ENCODE assay signal across 28 mouse cellular contexts in genomic region chr9:70636748-70637147, GRCm38 (mm10). TPM values are rescaled to one million over a fixed set of nuclear protein-coding genes. Genes with fewer than 3 reads are reported as not detected.
"Had no signal": no experiment of that assay in that cellular context is flagged by ENCODE, and none has a peak within 500 bp of the region (broad histone marks: within the 10 kb centered on the region; RNA-seq: fewer than 3 reads in every experiment).

No protein-coding gene starts in this region.

- H3K4me3 ChIP-seq: embryonic facial prominence, embryonic 10.5 days; embryonic facial prominence, embryonic 12.5 days; embryonic facial prominence, embryonic 13.5 days; embryonic facial prominence, embryonic 15.5 days; erythroblast, embryonic 14.5 days; forebrain, embryonic 10.5 days; forebrain, embryonic 12.5 days; forebrain, embryonic 13.5 days; forebrain, embryonic 15.5 days; gastrocnemius, adult 2 months; heart, adult 2 months; heart, embryonic 10.5 days had no signal

- H3K36me3 ChIP-seq: embryonic facial prominence, embryonic 10.5 days; embryonic facial prominence, embryonic 12.5 days; embryonic facial prominence, embryonic 13.5 days; forebrain, embryonic 10.5 days; forebrain, embryonic 12.5 days; heart, embryonic 10.5 days had no signal

- H3K9ac ChIP-seq: embryonic facial prominence, embryonic 12.5 days; embryonic facial prominence, embryonic 13.5 days; embryonic facial prominence, embryonic 15.5 days; forebrain, embryonic 12.5 days; forebrain, embryonic 13.5 days; forebrain, embryonic 15.5 days; forebrain, postnatal 0 days had no signal

- H3K4me1 ChIP-seq: embryonic facial prominence, embryonic 10.5 days; embryonic facial prominence, embryonic 12.5 days; forebrain, embryonic 10.5 days; forebrain, embryonic 12.5 days; forebrain, embryonic 13.5 days; forebrain, embryonic 15.5 days; heart, embryonic 10.5 days had no signal

- H3K27ac ChIP-seq: embryonic facial prominence, embryonic 10.5 days; embryonic facial prominence, embryonic 12.5 days; embryonic facial prominence, embryonic 13.5 days; embryonic facial prominence, embryonic 15.5 days; forebrain, embryonic 10.5 days; forebrain, embryonic 12.5 days; forebrain, embryonic 13.5 days; forebrain, embryonic 15.5 days; gastrocnemius, adult 2 months; heart, adult 2 months; heart, embryonic 10.5 days had no signal

- H3K4me2 ChIP-seq: embryonic facial prominence, embryonic 12.5 days; embryonic facial prominence, embryonic 13.5 days; embryonic facial prominence, embryonic 15.5 days; forebrain, embryonic 12.5 days; forebrain, embryonic 13.5 days; forebrain, embryonic 15.5 days; heart, embryonic 11.5 days had no signal

- H3K9me3 ChIP-seq: embryonic facial prominence, embryonic 10.5 days; embryonic facial prominence, embryonic 12.5 days; embryonic facial prominence, embryonic 13.5 days; embryonic facial prominence, embryonic 15.5 days; forebrain, embryonic 10.5 days; forebrain, embryonic 12.5 days; forebrain, embryonic 13.5 days; forebrain, embryonic 15.5 days; heart, embryonic 10.5 days had no signal

- H3K27me3 ChIP-seq: embryonic facial prominence, embryonic 12.5 days; embryonic facial prominence, embryonic 13.5 days; embryonic facial prominence, embryonic 15.5 days; forebrain, embryonic 12.5 days; forebrain, embryonic 13.5 days; forebrain, embryonic 15.5 days had no signal

- DNase-seq: cerebellum, adult 9-11 months; cerebellum, postnatal 10 days; cerebellum, postnatal 14 days; cerebellum, postnatal 25 days; cerebellum, postnatal 36 days; embryo, embryonic 11 days; forebrain, postnatal 0 days; gastrocnemius, adult 2 months; gastrocnemius, postnatal 10 days; gastrocnemius, postnatal 14 days; gastrocnemius, postnatal 25 days; gastrocnemius, postnatal 36 days; heart, adult 11 months; heart, adult 18-20 months; heart, adult 2 months had no signal

RNA-seq across cellular contexts. Expression of gene Gm10642, which starts 19.3 kb away (rescaled TPM):
- total RNA-seq: common myeloid progenitor, adult 5-6 weeks; gastrocnemius, adult 18-20 months had no signal
- polyA plus RNA-seq: heart, embryonic 11.5 days had no signal
